Mouse (Mus musculus): ENCODE data around the gene Gm4792. TPM values are rescaled to one million over a fixed set of nuclear protein-coding genes. Genes with fewer than 3 reads are reported as not detected.

The Gm4792 gene
- polyA plus RNA-seq, 1 experiment from 2014 or later: not detected

- 93% methylated on average over 13 of the region's 13 CpGs for WGBS
Observed at GRCm38 (mm10) chr10:94262646-94263045, 35.9 kb downstream of the Gm4792 start.

DNA sequence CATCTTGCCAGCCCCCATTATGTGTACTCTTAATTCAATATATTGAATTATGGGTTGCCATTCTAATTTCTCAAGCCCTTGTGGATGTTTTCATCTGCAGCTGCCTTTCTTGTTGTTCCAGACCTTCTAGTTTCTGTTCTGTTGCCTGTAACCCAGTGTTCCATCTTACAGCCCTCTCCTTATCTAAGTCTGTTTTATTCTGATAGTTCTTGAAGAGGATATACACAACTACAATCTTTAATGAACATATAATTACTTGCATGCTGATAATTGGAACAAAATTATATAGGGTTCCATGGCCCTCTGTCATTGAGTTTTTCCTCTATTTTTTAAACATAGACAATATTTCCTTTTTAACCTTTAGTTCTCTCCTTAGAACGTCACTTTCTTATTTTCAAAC lies 38.0 kb downstream of the Gm4792 start:
- Histone ChIP-seq H3K9ac (ENCODE audit: low read length) (no peak overlapping the region), H3K4me3 (ENCODE audit: low read depth, low read length) (no peak overlapping the region), H3K4me1 (replicated peaks; ENCODE audit: control insufficient read depth, insufficient read depth, low read length) (no peaks in the 10 kb centered on the region), H3K4me2 (ENCODE audit: low read depth, low read length, severe bottlenecking) (no peak overlapping the region), H3K27me3 (ENCODE audit: control insufficient read depth, insufficient read depth, low read length) (no peaks in the 10 kb centered on the region), H3K9me3 (ENCODE audit: control insufficient read depth, low read length) (no peaks in the 10 kb centered on the region), H3K27ac (ENCODE audit: low read depth, low read length) (no peak overlapping the region), H3K36me3 (ENCODE audit: control insufficient read depth, insufficient read depth, low read length) (no peaks in the 10 kb centered on the region)
- ATAC-seq (replicated peaks; ENCODE audit: low FRiP score): no peak
- DNase-seq (ENCODE audit: low spot score): no peak
- 82% methylated on average over 1 of the region's 1 CpGs for WGBS

More at GRCm38 (mm10) chr10:94262646-94263045, 35.9 kb downstream of the Gm4792 start:
- Histone ChIP-seq H3K36me3 (ENCODE audit: control insufficient read depth, insufficient read depth, low read length) (no peaks in the 10 kb centered on the region), H3K27ac (ENCODE audit: low read depth, low read length) (no peak overlapping the region), H3K9ac (ENCODE audit: low read length) (no peak overlapping the region), H3K4me3 (ENCODE audit: low read depth, low read length) (no peak overlapping the region), H3K4me1 (replicated peaks; ENCODE audit: control insufficient read depth, insufficient read depth, low read length) (no peaks in the 10 kb centered on the region), H3K27me3 (ENCODE audit: control insufficient read depth, insufficient read depth, low read length) (no peaks in the 10 kb centered on the region), H3K4me2 (ENCODE audit: low read depth, low read length, severe bottlenecking) (no peak overlapping the region), H3K9me3 (ENCODE audit: control insufficient read depth, low read length) (no peaks in the 10 kb centered on the region)
- DNase-seq (ENCODE audit: low spot score) (no peak), ATAC-seq (replicated peaks; ENCODE audit: low FRiP score) (no peak)

DNA sequence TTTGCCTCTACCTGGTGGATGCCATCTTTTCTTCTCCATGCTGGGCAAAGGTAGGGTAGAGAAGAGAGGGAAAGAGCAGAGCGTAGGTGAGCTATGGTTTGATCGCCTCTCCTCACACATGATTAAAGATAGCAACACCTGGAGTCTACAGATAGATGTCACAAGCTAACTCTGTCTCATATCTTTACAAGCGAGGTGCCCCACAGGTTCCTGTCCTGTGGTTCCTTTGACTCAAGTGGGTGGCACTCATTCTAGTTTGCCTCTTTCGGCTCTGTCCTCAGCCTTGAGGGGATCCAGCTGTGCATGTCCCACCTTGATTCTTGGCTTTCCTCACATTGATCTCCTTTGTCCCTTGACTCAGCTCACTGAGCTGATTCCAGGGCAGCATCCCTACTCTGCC lies 42.0 kb downstream of the Gm4792 start:
- 86% methylated on average over 4 of the region's 4 CpGs for WGBS
- no peak for ATAC-seq (replicated peaks; ENCODE audit: low FRiP score)
- H3K4me3 ChIP-seq (ENCODE audit: low read depth, low read length): no peak overlapping the region
- no peak overlapping the region for H3K4me2 ChIP-seq (ENCODE audit: low read depth, low read length, severe bottlenecking)
- no peaks in the 10 kb centered on the region for H3K36me3 ChIP-seq (ENCODE audit: control insufficient read depth, insufficient read depth, low read length)
- H3K27me3 ChIP-seq (ENCODE audit: control insufficient read depth, insufficient read depth, low read length): no peaks in the 10 kb centered on the region
- H3K9me3 ChIP-seq (ENCODE audit: control insufficient read depth, low read length): no peaks in the 10 kb centered on the region
- no peak overlapping the region for H3K27ac ChIP-seq (ENCODE audit: low read depth, low read length)
- DNase-seq (ENCODE audit: low spot score): no peak
- H3K4me1 ChIP-seq (replicated peaks; ENCODE audit: control insufficient read depth, insufficient read depth, low read length): no peaks in the 10 kb centered on the region
- no peak overlapping the region for H3K9ac ChIP-seq (ENCODE audit: low read length)

- Histone ChIP-seq H3K27ac (ENCODE audit: low read depth, low read length) (no peak overlapping the region), H3K4me2 (ENCODE audit: low read depth, low read length, severe bottlenecking) (no peak overlapping the region), H3K27me3 (ENCODE audit: control insufficient read depth, insufficient read depth, low read length) (no peaks in the 10 kb centered on the region), H3K9me3 (ENCODE audit: control insufficient read depth, low read length) (no peaks in the 10 kb centered on the region), H3K4me1 (replicated peaks; ENCODE audit: control insufficient read depth, insufficient read depth, low read length) (no peaks in the 10 kb centered on the region), H3K36me3 (ENCODE audit: control insufficient read depth, insufficient read depth, low read length) (no peaks in the 10 kb centered on the region), H3K4me3 (ENCODE audit: low read depth, low read length) (no peak overlapping the region), H3K9ac (ENCODE audit: low read length) (no peak overlapping the region)
- ATAC-seq (replicated peaks; ENCODE audit: low FRiP score) (no peak), DNase-seq (ENCODE audit: low spot score) (no peak)
- WGBS: 69% methylated on average over 6 of the region's 6 CpGs
Observed at GRCm38 (mm10) chr10:94255744-94256143, 42.8 kb downstream of the Gm4792 start.

GRCm38 (mm10) chr10:94254766-94255165 lies 43.7 kb downstream of the Gm4792 start:
- 91% methylated on average over 3 of the region's 3 CpGs for WGBS
- no peaks in the 10 kb centered on the region for H3K4me1 ChIP-seq (replicated peaks; ENCODE audit: control insufficient read depth, insufficient read depth, low read length)
- DNase-seq (ENCODE audit: low spot score): no peak
- H3K36me3 ChIP-seq (ENCODE audit: control insufficient read depth, insufficient read depth, low read length): no peaks in the 10 kb centered on the region
- H3K9ac ChIP-seq (ENCODE audit: low read length): no peak overlapping the region
- H3K4me3 ChIP-seq (ENCODE audit: low read depth, low read length): no peak overlapping the region
- no peaks in the 10 kb centered on the region for H3K9me3 ChIP-seq (ENCODE audit: control insufficient read depth, low read length)
- no peak overlapping the region for H3K4me2 ChIP-seq (ENCODE audit: low read depth, low read length, severe bottlenecking)
- ATAC-seq (replicated peaks; ENCODE audit: low FRiP score): no peak
- no peak overlapping the region for H3K27ac ChIP-seq (ENCODE audit: low read depth, low read length)
- H3K27me3 ChIP-seq (ENCODE audit: control insufficient read depth, insufficient read depth, low read length): no peaks in the 10 kb centered on the region

DNA sequence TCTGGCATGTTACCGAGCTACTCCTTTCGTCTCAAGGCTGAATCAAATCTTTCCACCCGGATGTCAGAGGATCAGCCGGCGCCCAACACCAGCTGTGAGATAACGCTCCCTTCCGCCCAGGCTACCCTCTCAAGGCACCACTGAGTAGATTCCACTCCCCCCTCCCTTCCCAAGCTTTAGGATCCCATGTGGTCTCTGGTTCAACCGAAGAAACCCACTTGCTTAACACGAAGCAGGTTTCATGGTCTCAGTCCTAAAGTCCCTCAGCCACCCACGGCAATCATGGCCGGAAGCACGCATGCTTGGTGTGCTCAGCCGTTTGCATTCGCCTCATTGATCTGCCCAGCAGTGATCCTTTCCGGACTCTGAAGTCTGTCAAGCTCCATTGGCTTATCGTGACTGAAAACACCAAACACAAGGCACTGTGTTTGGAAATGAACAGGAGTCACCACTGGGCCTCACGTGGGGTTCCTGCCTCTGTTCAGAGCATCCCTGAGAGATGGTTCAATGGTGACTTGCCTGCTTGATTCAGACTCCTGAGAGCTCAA lies 45.2 kb downstream of the Gm4792 start:
- no peaks in the 10 kb centered on the region for H3K27me3 ChIP-seq (ENCODE audit: control insufficient read depth, insufficient read depth, low read length)
- no peaks in the 10 kb centered on the region for H3K4me1 ChIP-seq (replicated peaks; ENCODE audit: control insufficient read depth, insufficient read depth, low read length)
- no peak overlapping the region for H3K27ac ChIP-seq (ENCODE audit: low read depth, low read length)
- ATAC-seq (replicated peaks; ENCODE audit: low FRiP score) (no peak), DNase-seq (ENCODE audit: low spot score) (no peak)
- H3K36me3 ChIP-seq (ENCODE audit: control insufficient read depth, insufficient read depth, low read length): no peaks in the 10 kb centered on the region
- H3K9ac ChIP-seq (ENCODE audit: low read length): no peak overlapping the region
- H3K4me2 ChIP-seq (ENCODE audit: low read depth, low read length, severe bottlenecking): no peak overlapping the region
- H3K9me3 ChIP-seq (ENCODE audit: control insufficient read depth, low read length): no peaks in the 10 kb centered on the region
- H3K4me3 ChIP-seq (ENCODE audit: low read depth, low read length): no peak overlapping the region
- 85% methylated on average over 17 of the region's 17 CpGs for WGBS

DNA sequence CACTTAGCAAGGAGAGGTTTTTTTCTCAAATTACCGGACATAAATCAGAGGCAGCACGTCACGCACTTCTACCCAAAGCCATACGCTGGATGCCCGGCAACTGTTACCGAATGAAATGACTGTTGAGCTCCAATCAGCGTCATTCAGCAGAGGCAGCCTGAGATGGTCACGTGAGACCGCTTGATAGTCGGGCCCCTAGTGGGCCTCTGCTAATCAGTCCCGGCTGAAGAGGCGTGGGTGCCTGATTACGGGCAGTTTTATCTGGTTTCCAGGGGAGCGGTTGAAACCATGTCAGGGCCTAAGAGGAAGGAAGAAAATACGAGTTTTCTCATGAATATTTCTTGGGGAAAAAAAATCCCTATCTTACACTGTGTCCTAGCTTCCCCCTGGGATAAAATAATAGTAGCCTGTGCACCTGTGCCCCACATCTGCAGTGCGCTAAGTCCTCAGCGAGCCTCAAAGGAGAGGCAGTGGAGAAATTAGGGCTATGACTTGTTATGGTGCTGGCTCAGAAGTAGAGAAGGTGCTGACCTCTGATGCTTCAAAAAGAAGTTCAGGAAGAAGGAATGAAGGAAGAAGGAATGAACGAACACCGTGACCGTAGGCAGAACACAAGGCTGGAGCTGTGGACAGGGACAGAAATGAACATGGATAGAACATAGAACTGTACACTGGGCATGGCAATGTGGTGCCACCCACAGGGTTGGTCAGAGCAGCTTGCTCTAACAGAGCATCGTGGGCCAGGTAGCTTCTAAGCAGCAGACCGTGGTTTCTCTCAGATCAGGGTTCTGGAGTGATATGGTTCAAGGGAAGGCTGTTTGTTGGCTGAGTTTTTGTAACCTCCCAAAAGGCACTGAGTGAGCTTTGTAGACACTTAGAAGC lies 48.7 kb downstream of the Gm4792 start:
- H3K27ac ChIP-seq (ENCODE audit: low read depth, low read length): no peak overlapping the region
- no peaks in the 10 kb centered on the region for H3K27me3 ChIP-seq (ENCODE audit: control insufficient read depth, insufficient read depth, low read length)
- no peaks in the 10 kb centered on the region for H3K36me3 ChIP-seq (ENCODE audit: control insufficient read depth, insufficient read depth, low read length)
- no peaks in the 10 kb centered on the region for H3K4me1 ChIP-seq (replicated peaks; ENCODE audit: control insufficient read depth, insufficient read depth, low read length)
- ATAC-seq (replicated peaks; ENCODE audit: low FRiP score) (peak; percentile 74), DNase-seq (ENCODE audit: low spot score) (peak; percentile 52)
- no peak overlapping the region for H3K9ac ChIP-seq (ENCODE audit: low read length)
- H3K4me2 ChIP-seq (ENCODE audit: low read depth, low read length, severe bottlenecking): peak overlapping the region; percentile 1; the same call in 1 of the 2 replicates
- no peak overlapping the region for H3K4me3 ChIP-seq (ENCODE audit: low read depth, low read length)
- no peaks in the 10 kb centered on the region for H3K9me3 ChIP-seq (ENCODE audit: control insufficient read depth, low read length)
- WGBS: 56% methylated on average over 22 of the region's 22 CpGs

DNA sequence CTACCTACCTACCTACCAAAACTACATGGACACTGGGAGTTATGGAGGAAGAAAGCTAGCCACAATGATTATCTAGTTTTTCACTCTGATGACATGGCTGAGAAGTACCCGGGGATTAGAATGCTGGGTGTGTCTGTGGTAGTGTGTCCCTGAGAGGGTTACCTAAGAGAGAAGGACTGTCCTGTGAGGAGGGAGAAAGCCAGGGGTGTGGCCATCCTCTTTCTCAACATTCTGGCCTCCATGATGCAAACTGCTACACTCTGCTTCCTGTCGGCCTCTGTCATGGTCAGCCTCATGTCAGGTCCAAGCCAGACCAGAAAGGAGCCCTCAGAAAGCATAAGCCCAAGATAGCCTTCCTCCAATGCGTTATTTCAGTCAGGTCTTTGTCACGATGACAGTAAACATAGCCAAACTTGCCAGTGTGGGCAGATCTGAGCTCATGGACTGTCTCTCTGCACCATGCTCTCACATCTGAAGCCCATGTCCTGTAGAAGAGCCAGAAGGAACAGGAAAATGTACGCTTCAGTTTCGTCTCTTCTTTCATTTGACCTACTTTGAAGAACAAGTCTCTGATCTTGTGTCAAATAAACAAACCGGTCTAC lies 50.7 kb downstream of the Gm4792 start:
- Histone ChIP-seq H3K9me3 (ENCODE audit: control insufficient read depth, low read length) (no peaks in the 10 kb centered on the region), H3K36me3 (ENCODE audit: control insufficient read depth, insufficient read depth, low read length) (no peaks in the 10 kb centered on the region), H3K4me2 (ENCODE audit: low read depth, low read length, severe bottlenecking) (no peak overlapping the region), H3K4me1 (replicated peaks; ENCODE audit: control insufficient read depth, insufficient read depth, low read length) (no peaks in the 10 kb centered on the region), H3K9ac (ENCODE audit: low read length) (no peak overlapping the region), H3K27ac (ENCODE audit: low read depth, low read length) (no peak overlapping the region), H3K4me3 (ENCODE audit: low read depth, low read length) (no peak overlapping the region), H3K27me3 (ENCODE audit: control insufficient read depth, insufficient read depth, low read length) (no peaks in the 10 kb centered on the region)
- ATAC-seq (replicated peaks; ENCODE audit: low FRiP score): no peak
- no peak for DNase-seq (ENCODE audit: low spot score)
- 92% methylated on average over 7 of the region's 7 CpGs for WGBS

All from forebrain, embryonic 11.5 days (tissue).